Mouse (Mus musculus): Measurements from ENCODE around the gene Dmrtc1c2.
"Not testable (repeated sequence)": the region's sequence is repeated elsewhere in the genome, so short reads cannot be mapped to it uniquely, and the experiment has no call there.

Dmrtc1c2 gene

GRCm38 (mm10) chrX:102854516-102854915, at the start of gene Dmrtc1c2:
Gene Dmrtc1c2 (minus strand): TSS chrX:102854616.
- in situ Hi-C loops (cut with MboI, MseI), result not testable (repeated sequence)

DNA sequence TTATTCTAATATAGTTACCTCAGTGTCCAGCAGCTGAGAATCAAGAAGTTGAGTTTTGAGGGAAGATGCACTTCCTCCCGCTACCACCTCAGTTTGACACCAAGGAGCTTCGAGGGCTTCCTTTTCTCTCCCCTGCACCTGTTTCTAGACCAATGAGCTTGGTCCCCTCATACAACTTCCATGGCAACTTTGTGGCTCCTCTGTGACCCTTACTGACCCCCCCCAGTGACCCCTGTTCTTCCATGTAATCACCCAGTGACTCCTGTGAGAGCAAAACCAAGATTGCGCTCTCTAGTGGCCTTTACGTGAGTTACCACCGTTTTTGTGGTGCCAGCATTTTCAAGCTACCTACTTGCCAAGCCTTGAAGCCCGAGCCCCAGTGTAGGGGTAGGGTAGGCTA, 13.5 kb upstream of the Dmrtc1c2 start, which contains the start of gene 1700031F05Rik:
Gene 1700031F05Rik (minus strand): TSS at position 101 of the 400 bp plus-strand sequence.
- in situ Hi-C loops (cut with MboI, MseI), result loop anchor here (5.0 to 10.0 kb wide), 2 partner anchors 76 to 1907 kb away; no protein-coding TSS in a partner anchor

- in situ Hi-C loops (cut with MboI, MseI), result loop anchor here in 1 of 2 experiments (5.0 kb wide), 1 partner anchor 35 kb away; no protein-coding TSS in a partner anchor
Measured at GRCm38 (mm10) chrX:102812311-102812710, 42.1 kb downstream of the Dmrtc1c2 start.

GRCm38 (mm10) chrX:102802663-102803062, 51.8 kb downstream of the Dmrtc1c2 start, which contains the start of gene Dmrtc1c1:
Gene Dmrtc1c1 (plus strand): TSS chrX:102802963.
- in situ Hi-C loops (cut with MboI, MseI), result not testable (repeated sequence)

Data from T-helper 17 cell (primary cell).